Mouse (Mus musculus): Measurements from ENCODE around the gene Mier2. TPM values are rescaled to one million over a fixed set of nuclear protein-coding genes. Genes with fewer than 3 reads are reported as not detected.

The Mier2 gene
- polyA plus RNA-seq, 1 experiment from 2014 or later, result 39.4 TPM

- no peak overlapping the region for H3K4me2 ChIP-seq (ENCODE audit: low read depth, low read length)
- H3K9me3 ChIP-seq (replicated peaks; ENCODE audit: control insufficient read depth, low read length), result no peaks in the 10 kb centered on the region
- no peak overlapping the region for H3K9ac ChIP-seq (replicated peaks; ENCODE audit: low read length)
- ATAC-seq (replicated peaks; ENCODE audit: insufficient number of reproducible peaks, low FRiP score, low TSS enrichment, low read depth) (no peak), DNase-seq (ENCODE audit: low spot score) (peak; percentile 65)
- H3K27ac ChIP-seq (replicated peaks; ENCODE audit: low read depth, low read length), result no peak overlapping the region
- no peaks in the 10 kb centered on the region for H3K36me3 ChIP-seq (replicated peaks; ENCODE audit: control insufficient read depth, insufficient read depth, low read depth, low read length)
- WGBS, result 36% methylated on average over 6 of the region's 6 CpGs
- H3K27me3 ChIP-seq (ENCODE audit: control insufficient read depth, insufficient read depth, low read length), result no peaks in the 10 kb centered on the region
- H3K4me3 ChIP-seq (ENCODE audit: low read depth, low read length), result no peak overlapping the region
- no peaks in the 10 kb centered on the region for H3K4me1 ChIP-seq (ENCODE audit: control insufficient read depth, insufficient read depth, low read length)
Observed at GRCm38 (mm10) chr10:79580811-79581210, 25.8 kb upstream of the Mier2 start.

- H3K9ac ChIP-seq (replicated peaks; ENCODE audit: low read length), result no peak overlapping the region
- no peaks in the 10 kb centered on the region for H3K4me1 ChIP-seq (ENCODE audit: control insufficient read depth, insufficient read depth, low read length)
- WGBS, result 67% methylated on average over 7 of the region's 7 CpGs
- no peaks in the 10 kb centered on the region for H3K27me3 ChIP-seq (ENCODE audit: control insufficient read depth, insufficient read depth, low read length)
- no peak overlapping the region for H3K4me3 ChIP-seq (ENCODE audit: low read depth, low read length)
- ATAC-seq (replicated peaks; ENCODE audit: insufficient number of reproducible peaks, low FRiP score, low TSS enrichment, low read depth) (no peak), DNase-seq (ENCODE audit: low spot score) (no peak)
- H3K36me3 ChIP-seq (replicated peaks; ENCODE audit: control insufficient read depth, insufficient read depth, low read depth, low read length), result no peaks in the 10 kb centered on the region
- no peak overlapping the region for H3K27ac ChIP-seq (replicated peaks; ENCODE audit: low read depth, low read length)
- H3K4me2 ChIP-seq (ENCODE audit: low read depth, low read length), result no peak overlapping the region
- no peaks in the 10 kb centered on the region for H3K9me3 ChIP-seq (replicated peaks; ENCODE audit: control insufficient read depth, low read length)
Observed at GRCm38 (mm10) chr10:79580356-79580755, 25.4 kb upstream of the Mier2 start.

GRCm38 (mm10) chr10:79579781-79580180 is 24.8 kb upstream of the Mier2 start:
- no peaks in the 10 kb centered on the region for H3K9me3 ChIP-seq (replicated peaks; ENCODE audit: control insufficient read depth, low read length)
- no peak for DNase-seq (ENCODE audit: low spot score)

GRCm38 (mm10) chr10:79578891-79579290 is 23.9 kb upstream of the Mier2 start:
- DNase-seq (ENCODE audit: low spot score), result no peak
- Histone ChIP-seq H3K27me3 (ENCODE audit: control insufficient read depth, insufficient read depth, low read length) (no peaks in the 10 kb centered on the region), H3K36me3 (replicated peaks; ENCODE audit: control insufficient read depth, insufficient read depth, low read depth, low read length) (no peaks in the 10 kb centered on the region), H3K4me2 (ENCODE audit: low read depth, low read length) (no peak overlapping the region), H3K9me3 (replicated peaks; ENCODE audit: control insufficient read depth, low read length) (no peaks in the 10 kb centered on the region), H3K27ac (replicated peaks; ENCODE audit: low read depth, low read length) (no peak overlapping the region), H3K4me3 (ENCODE audit: low read depth, low read length) (no peak overlapping the region), H3K4me1 (ENCODE audit: control insufficient read depth, insufficient read depth, low read length) (no peaks in the 10 kb centered on the region), H3K9ac (replicated peaks; ENCODE audit: low read length) (no peak overlapping the region)
- 76% methylated on average over 7 of the region's 7 CpGs for WGBS
- ATAC-seq (replicated peaks; ENCODE audit: insufficient number of reproducible peaks, low FRiP score, low TSS enrichment, low read depth), result no peak

More at GRCm38 (mm10) chr10:79579781-79580180, 24.8 kb upstream of the Mier2 start:
- 79% methylated on average over 12 of the region's 12 CpGs for WGBS
- no peak overlapping the region for H3K9ac ChIP-seq (replicated peaks; ENCODE audit: low read length)
- no peaks in the 10 kb centered on the region for H3K36me3 ChIP-seq (replicated peaks; ENCODE audit: control insufficient read depth, insufficient read depth, low read depth, low read length)
- H3K27me3 ChIP-seq (ENCODE audit: control insufficient read depth, insufficient read depth, low read length), result no peaks in the 10 kb centered on the region
- no peak overlapping the region for H3K4me2 ChIP-seq (ENCODE audit: low read depth, low read length)
- H3K4me1 ChIP-seq (ENCODE audit: control insufficient read depth, insufficient read depth, low read length), result no peaks in the 10 kb centered on the region
- no peak overlapping the region for H3K4me3 ChIP-seq (ENCODE audit: low read depth, low read length)
- ATAC-seq (replicated peaks; ENCODE audit: insufficient number of reproducible peaks, low FRiP score, low TSS enrichment, low read depth), result no peak
- H3K27ac ChIP-seq (replicated peaks; ENCODE audit: low read depth, low read length), result no peak overlapping the region

GRCm38 (mm10) chr10:79578276-79578675 is 23.3 kb upstream of the Mier2 start:
- WGBS, result 56% methylated on average over 9 of the region's 9 CpGs
- DNase-seq (ENCODE audit: low spot score) (no peak), ATAC-seq (replicated peaks; ENCODE audit: insufficient number of reproducible peaks, low FRiP score, low TSS enrichment, low read depth) (no peak)

GRCm38 (mm10) chr10:79577376-79577775 is 22.4 kb upstream of the Mier2 start:
- no peaks in the 10 kb centered on the region for H3K4me1 ChIP-seq (ENCODE audit: control insufficient read depth, insufficient read depth, low read length)
- DNase-seq (ENCODE audit: low spot score) (no peak), ATAC-seq (replicated peaks; ENCODE audit: insufficient number of reproducible peaks, low FRiP score, low TSS enrichment, low read depth) (no peak)
- no peaks in the 10 kb centered on the region for H3K36me3 ChIP-seq (replicated peaks; ENCODE audit: control insufficient read depth, insufficient read depth, low read depth, low read length)
- 70% methylated on average over 4 of the region's 4 CpGs for WGBS
- no peaks in the 10 kb centered on the region for H3K27me3 ChIP-seq (ENCODE audit: control insufficient read depth, insufficient read depth, low read length)
- H3K4me2 ChIP-seq (ENCODE audit: low read depth, low read length), result no peak overlapping the region
- no peak overlapping the region for H3K4me3 ChIP-seq (ENCODE audit: low read depth, low read length)
- H3K9ac ChIP-seq (replicated peaks; ENCODE audit: low read length), result no peak overlapping the region
- H3K27ac ChIP-seq (replicated peaks; ENCODE audit: low read depth, low read length), result no peak overlapping the region
- H3K9me3 ChIP-seq (replicated peaks; ENCODE audit: control insufficient read depth, low read length), result no peaks in the 10 kb centered on the region

More at GRCm38 (mm10) chr10:79578276-79578675, 23.3 kb upstream of the Mier2 start:
- Histone ChIP-seq H3K9ac (replicated peaks; ENCODE audit: low read length) (no peak overlapping the region), H3K4me1 (ENCODE audit: control insufficient read depth, insufficient read depth, low read length) (no peaks in the 10 kb centered on the region), H3K27me3 (ENCODE audit: control insufficient read depth, insufficient read depth, low read length) (no peaks in the 10 kb centered on the region), H3K4me3 (ENCODE audit: low read depth, low read length) (no peak overlapping the region), H3K36me3 (replicated peaks; ENCODE audit: control insufficient read depth, insufficient read depth, low read depth, low read length) (no peaks in the 10 kb centered on the region), H3K9me3 (replicated peaks; ENCODE audit: control insufficient read depth, low read length) (no peaks in the 10 kb centered on the region), H3K27ac (replicated peaks; ENCODE audit: low read depth, low read length) (no peak overlapping the region), H3K4me2 (ENCODE audit: low read depth, low read length) (no peak overlapping the region)

- no peak overlapping the region for H3K4me2 ChIP-seq (ENCODE audit: low read depth, low read length)
- no peak overlapping the region for H3K9ac ChIP-seq (replicated peaks; ENCODE audit: low read length)
- no peak for DNase-seq (ENCODE audit: low spot score)
- no peak overlapping the region for H3K27ac ChIP-seq (replicated peaks; ENCODE audit: low read depth, low read length)
- 80% methylated on average over 6 of the region's 6 CpGs for WGBS
- no peaks in the 10 kb centered on the region for H3K9me3 ChIP-seq (replicated peaks; ENCODE audit: control insufficient read depth, low read length)
- H3K4me3 ChIP-seq (ENCODE audit: low read depth, low read length), result no peak overlapping the region
- H3K27me3 ChIP-seq (ENCODE audit: control insufficient read depth, insufficient read depth, low read length), result no peaks in the 10 kb centered on the region
- no peaks in the 10 kb centered on the region for H3K4me1 ChIP-seq (ENCODE audit: control insufficient read depth, insufficient read depth, low read length)
- H3K36me3 ChIP-seq (replicated peaks; ENCODE audit: control insufficient read depth, insufficient read depth, low read depth, low read length), result no peaks in the 10 kb centered on the region
- no peak for ATAC-seq (replicated peaks; ENCODE audit: insufficient number of reproducible peaks, low FRiP score, low TSS enrichment, low read depth)
Observed at GRCm38 (mm10) chr10:79575754-79576153, 20.8 kb upstream of the Mier2 start.

GRCm38 (mm10) chr10:79574796-79575195 is 19.8 kb upstream of the Mier2 start:
- no peak overlapping the region for H3K9ac ChIP-seq (replicated peaks; ENCODE audit: low read length)
- H3K4me2 ChIP-seq (ENCODE audit: low read depth, low read length), result no peak overlapping the region
- H3K9me3 ChIP-seq (replicated peaks; ENCODE audit: control insufficient read depth, low read length), result no peaks in the 10 kb centered on the region
- no peaks in the 10 kb centered on the region for H3K36me3 ChIP-seq (replicated peaks; ENCODE audit: control insufficient read depth, insufficient read depth, low read depth, low read length)
- no peak overlapping the region for H3K4me3 ChIP-seq (ENCODE audit: low read depth, low read length)
- no peaks in the 10 kb centered on the region for H3K27me3 ChIP-seq (ENCODE audit: control insufficient read depth, insufficient read depth, low read length)
- H3K27ac ChIP-seq (replicated peaks; ENCODE audit: low read depth, low read length), result no peak overlapping the region
- no peaks in the 10 kb centered on the region for H3K4me1 ChIP-seq (ENCODE audit: control insufficient read depth, insufficient read depth, low read length)
- WGBS, result 85% methylated on average over 6 of the region's 6 CpGs
- no peak for ATAC-seq (replicated peaks; ENCODE audit: insufficient number of reproducible peaks, low FRiP score, low TSS enrichment, low read depth)
- DNase-seq (ENCODE audit: low spot score), result no peak
